Mouse (Mus musculus): ENCODE results near the gene Ankrd35.
"Not testable (repeated sequence)": the region's sequence is repeated elsewhere in the genome, so short reads cannot be mapped to it uniquely, and the experiment has no call there.

Gene Ankrd35

DNA sequence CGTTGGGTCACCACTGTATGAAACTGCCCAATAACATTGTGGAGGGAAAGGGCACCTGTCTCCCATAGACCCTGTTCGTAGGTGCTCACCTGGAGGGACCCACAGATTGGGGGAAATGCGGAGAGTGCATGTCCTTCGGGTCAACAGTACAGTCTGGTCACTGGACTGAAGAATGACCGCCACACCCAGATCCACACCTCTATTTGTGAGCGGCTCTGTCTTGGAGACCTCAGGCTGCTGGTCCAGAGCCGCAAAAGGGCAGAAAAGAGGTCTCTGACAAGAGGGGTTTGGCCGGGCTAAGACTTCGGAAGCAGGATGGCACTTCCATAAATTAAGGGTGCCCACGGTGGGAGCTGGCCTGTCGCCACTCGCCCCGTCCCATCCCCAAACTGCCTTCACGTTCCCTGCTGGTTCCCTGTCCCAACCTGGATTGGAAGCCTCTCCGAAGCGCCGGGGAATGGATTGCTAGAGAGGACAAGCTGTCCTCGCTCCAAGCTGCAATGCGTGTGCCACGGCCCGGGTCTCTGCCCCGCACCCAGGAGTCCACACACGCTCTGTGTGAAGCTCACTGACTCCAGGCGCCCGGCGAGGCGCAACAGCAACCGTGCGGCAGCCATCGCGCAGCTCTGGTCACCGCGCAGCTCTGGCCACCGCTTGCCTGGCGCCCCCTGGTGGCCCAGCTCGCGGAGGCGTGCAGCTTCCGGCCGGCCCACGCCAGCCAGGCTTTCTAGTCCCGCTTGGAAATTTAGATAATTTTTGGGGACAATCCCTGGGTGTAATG is 38.2 kb downstream of the Ankrd35 start, which contains the start of gene Nudt17:
Gene Nudt17, minus strand, starts transcription at position 660 of the 781 bp plus-strand sequence.
- DNase-seq: peak; percentile 75

DNA sequence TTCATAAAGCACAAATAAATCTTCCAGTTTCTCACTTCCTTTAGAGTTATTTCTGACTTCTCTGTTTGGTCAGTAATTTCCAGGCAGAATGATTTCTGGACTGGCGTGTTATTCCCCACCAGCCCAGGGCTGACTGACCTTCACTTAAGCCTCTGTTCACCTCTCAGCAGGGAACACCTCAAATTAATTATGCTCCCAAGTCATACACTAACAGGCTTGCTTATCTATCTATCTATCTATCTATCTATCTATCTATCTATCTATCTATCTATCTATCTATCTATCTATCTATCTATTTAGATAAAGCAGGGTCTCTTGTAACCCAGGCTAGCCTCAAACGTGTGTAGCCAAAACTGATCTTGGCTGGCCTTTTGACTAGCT is 38.7 kb downstream of the Ankrd35 start:
- no peak for DNase-seq

DNA sequence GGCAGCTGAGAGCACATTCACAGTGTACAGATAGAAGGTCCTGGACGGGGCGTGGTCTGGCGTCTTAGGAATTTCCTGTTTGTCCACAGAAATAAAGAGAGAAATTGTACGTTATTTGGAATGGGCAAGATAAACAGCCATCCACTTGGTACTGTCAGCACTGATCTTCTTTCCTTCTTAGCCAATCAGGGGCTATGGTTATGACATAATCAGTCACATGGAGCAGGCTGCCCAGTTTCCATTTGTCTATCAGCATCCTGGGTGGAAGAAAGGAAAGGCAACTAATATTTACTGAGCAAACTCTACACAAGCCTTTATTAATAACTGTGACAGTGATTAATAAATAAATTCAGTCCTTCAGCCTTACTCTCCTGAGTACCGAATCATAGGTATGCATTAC is 44.4 kb downstream of the Ankrd35 start:
- no peak for DNase-seq

- DNase-seq: no peak
Observed at GRCm38 (mm10) chr3:96715854-96716253, 45.9 kb downstream of the Ankrd35 start.

DNA sequence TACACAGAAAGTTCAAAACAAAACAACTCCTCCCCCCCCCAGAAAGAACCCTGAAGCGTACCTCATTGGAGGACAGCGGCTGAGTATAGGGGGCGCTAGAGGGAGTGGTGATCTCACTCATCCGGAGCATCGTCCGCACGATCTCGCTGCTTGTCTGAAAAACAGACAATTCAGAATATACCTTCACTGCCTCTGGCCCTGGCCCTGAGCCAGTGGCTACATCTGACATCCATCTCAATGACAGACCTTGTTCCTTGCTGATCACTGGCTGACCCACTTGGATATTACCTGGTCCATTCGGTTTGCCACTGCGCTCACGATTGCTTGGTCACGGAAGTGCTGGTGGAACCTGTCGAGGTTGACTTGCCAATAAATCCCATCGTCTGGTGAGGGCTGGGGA is 49.2 kb downstream of the Ankrd35 start:
- peak; percentile 50 for DNase-seq

DNA sequence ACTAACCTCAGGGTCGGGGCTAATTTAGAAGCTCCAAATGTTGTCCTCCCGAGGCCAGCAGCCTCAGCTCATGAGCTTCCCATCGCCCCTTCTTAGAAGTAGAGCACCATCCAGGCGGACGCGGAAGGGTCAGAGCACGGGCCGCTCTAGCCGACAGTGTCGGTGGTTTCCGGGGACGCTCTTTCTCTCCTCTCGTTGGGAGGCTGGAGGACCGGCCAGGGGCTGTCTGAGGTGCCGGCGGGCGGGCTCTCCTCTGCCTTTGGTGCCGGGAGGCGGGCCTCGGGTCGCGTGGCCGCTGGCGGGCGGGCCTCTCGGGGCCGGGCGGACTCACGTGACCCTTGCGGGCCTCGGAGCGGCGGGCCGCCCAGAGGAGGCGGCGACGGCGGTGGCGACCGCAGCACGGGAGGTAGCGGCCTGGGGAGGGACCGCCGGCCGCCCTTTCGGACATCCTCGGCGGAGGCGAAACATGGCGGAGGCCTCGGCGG is 57.5 kb downstream of the Ankrd35 start, which contains the start of the genes Polr3c and Rnf115:
Gene Polr3c, minus strand, starts transcription at position 286 of the 485 bp plus-strand sequence.
Gene Rnf115, plus strand, starts transcription at position 322 of the 485 bp plus-strand sequence.
- DNase-seq: peak; percentile 91

DNA sequence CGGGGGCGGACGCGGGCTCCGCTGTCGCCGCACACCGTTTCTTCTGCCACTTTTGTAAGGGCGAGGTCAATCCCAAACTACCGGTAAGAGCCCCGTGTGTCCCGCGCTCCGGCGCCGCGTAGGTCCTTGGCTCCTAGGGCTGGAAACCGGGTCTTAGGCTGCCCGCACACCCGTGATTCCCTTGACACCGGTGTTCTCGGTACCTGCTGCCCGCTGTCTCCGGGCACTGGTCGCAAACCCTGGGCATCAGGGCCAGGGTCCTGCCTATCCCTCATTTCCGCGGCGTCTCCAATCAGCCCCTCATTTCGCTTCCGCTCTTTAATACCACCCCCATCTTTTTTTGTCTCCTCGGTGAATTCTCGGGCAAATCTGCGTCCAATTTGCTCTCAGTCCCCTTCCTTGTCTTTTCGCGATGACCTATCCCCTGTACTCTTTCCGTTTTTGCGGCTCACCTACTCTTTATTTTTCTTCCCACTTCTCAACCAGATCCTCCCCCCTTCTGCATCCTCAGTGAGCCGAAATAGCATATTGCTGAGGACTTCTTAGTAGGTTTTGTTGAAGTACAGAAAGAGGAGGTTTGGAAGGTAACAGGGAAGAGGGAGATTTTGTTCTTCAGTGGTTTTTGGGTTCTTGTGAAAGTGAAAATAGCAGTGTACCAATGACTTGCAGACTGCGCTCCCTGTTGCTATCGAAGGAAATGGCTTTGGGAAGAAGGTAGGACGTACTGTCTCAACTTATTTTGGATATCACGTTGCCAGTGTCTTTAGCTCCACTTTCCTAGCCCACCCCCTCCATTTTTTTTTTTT is 58.1 kb downstream of the Ankrd35 start:
- peak; percentile 7 for DNase-seq

GRCm38 (mm10) chr3:96728634-96729402 is 58.9 kb downstream of the Ankrd35 start:
- DNase-seq: no peak

GRCm38 (mm10) chr3:96729403-96729784 is 59.5 kb downstream of the Ankrd35 start:
- DNase-seq: peak; percentile 43

DNA sequence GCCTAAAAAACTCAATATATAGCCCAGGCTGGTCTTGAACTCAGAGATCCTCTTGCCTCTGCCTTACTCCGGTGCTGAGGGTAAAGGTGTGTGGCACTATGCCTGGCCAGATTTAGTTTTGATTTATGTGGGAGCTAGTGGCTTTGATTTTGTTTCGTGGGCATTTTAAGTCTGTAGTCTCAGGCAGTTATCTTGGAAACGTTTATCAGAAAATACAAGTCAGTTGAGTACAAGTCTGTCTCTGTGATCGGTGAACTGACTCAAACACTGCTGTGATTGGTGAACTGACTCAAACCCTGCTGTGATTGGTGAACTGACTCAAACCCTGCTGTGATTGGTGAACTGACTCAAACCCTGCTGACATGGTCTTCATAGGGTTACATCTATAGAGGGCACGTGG is 60.9 kb downstream of the Ankrd35 start:
- no peak for DNase-seq

DNA sequence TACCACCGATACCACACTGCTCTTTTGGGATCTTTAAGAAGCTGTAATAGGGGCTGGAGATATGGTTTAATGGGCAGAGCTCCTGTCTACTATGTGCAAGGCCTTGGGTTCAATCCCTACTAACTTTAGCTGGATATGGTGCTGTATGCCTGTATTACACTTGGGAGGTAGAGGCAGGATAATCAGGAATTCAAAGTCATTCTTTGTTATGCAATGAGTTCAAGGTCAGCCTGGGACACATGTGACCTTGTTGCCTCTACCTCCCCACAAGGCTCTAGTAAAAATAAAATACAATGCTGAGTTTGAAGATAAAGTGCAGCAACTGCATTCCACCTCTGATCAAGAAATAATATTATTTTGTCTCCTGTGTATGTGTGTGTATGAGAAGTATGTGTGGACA is 64.1 kb downstream of the Ankrd35 start:
- no peak for DNase-seq

- no peak for DNase-seq
Observed at GRCm38 (mm10) chr3:96735200-96735599, 65.3 kb downstream of the Ankrd35 start.

GRCm38 (mm10) chr3:96737013-96737740 is 67.2 kb downstream of the Ankrd35 start:
- no peak for DNase-seq

DNA sequence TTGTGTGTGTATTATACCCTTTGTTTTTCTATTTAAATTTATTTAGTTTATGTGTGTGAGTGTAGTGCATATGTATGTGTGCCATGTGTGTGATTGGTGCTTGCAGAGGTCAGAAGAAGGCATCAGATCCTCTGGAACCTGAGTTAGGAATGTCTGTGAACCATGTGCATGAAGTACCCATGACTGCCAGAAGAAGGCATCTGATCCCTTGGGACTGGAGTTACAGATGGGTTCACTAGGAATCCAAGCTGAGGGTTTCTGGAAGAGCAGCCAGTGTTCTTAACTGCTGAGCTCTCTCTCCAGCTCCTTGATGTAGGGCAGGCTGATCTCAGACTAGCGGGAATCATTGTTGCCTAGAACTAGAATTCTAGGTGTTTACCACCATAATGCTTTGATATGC is 68.1 kb downstream of the Ankrd35 start:
- DNase-seq: no peak

DNA sequence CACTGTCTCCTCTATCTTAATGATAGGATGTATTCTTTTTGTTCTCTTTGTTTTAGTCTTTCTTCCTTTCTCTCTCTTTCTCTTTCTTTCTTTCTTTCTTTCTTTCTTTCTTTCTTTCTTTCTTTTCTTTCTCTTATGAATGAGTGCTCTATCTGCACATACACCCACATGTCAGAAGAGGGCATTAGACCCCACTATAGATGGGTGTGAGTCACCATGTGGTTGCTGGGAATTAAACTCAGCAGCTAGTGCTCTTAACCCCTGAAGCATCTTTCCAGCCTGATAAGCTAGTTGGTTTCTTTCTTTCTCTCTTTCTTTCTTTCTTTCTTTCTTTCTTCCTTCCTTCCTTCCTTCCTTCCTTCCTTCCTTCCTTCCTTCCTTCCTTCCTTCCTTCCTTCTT is 70.3 kb downstream of the Ankrd35 start:
- DNase-seq: not testable (repeated sequence)
